Mouse (Mus musculus): ENCODE data around the gene Gm17304.

The Gm17304 gene

DNA sequence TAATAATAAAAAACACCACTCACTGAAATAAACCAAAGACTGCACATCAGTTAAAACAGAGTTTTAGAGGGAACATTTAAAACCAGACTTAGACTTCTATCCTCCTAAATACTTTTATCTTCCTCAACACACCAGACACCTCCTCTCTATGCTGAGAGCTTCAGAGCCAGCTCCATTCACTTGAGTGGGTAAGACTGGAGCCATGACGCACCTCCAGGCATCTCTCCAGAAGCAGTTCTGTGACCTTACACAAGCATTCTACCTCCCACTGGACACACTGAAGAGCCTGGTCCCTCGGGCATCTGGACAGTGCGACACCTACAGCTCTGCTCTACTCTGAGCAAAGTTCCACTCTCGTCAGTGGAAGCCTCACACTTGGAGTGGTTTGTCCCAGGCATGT, 14.4 kb downstream of the Gm17304 start:
- no peak for DNase-seq

DNA sequence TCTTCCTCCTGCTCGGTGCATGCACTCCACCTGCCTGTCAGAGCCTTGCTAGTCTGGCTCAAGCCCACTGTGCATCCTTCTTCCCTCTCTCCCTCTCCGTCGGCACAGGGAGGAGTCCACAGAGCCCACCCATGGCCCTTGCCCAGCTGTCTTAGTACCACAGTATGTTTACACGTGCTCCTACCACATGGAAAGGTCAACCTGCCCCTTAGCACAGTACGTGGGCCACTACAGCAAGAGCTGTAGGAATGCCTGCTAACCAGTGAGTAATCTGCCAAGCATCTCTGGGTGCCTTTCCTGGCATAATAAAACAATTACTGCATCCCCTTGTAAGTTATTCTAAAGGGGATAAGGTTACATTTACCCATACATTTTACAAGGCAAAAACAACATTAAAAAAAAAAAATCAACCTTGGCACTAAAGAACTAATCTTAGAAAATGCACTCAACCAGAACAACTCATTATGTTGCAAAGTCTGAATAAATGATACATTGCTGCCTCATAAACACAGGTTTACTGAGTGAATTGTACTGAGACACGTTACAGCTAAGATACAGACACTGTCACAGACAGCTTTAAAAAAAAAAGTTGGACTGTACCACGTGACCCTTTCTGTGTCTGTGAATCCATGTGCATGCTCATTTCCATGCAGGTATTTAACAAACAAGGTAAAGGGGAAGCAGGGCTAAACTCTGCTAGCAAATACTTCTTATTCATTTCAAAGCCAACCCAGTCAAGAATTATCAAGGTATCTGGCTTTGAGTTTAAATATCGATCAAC, 19.7 kb downstream of the Gm17304 start:
- DNase-seq = no peak

DNA sequence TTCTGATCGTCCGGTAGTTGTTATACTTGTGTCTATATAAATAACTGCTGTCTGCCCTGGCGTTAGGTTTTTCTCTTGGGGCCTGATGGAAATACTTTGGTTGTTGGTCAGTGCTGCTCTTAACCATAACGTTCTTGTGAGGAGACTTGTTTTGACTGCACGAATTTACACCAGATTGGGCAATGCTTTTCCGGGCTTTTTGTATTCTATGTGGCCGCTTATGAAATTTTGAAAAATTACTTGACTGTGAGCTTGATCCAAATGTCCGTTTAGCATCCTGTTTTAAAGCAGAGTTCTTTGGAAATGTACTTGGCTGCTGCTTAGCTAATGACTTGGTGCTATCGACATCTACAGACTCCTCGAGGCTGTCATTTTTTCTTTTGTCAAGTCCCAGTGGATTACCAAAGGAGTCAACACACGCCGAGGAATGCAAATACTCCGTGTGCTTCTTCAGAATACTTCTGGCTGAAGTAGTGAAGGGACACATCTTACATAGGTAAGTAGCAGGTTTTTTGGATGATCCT, 27.6 kb downstream of the Gm17304 start:
- DNase-seq = no peak

DNA sequence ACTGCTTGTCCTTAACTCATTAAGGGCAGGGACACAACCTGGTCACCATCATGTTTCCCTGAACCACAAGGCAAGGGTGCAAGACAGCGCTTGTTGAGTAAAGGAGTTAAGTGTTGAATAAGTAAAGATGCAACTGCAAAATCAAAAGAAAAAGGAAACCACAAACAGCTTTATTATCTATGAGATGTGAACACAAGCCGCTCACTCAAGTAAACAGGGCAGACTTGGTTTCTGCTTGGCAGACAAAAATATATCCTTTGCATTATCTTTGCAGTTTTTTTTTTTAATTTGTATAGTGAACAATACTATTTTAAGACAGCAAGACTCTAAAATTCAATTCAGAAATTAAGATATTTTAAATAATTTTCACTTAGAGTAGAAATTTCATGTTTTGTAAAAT, 30.7 kb downstream of the Gm17304 start:
- no peak for DNase-seq

DNA sequence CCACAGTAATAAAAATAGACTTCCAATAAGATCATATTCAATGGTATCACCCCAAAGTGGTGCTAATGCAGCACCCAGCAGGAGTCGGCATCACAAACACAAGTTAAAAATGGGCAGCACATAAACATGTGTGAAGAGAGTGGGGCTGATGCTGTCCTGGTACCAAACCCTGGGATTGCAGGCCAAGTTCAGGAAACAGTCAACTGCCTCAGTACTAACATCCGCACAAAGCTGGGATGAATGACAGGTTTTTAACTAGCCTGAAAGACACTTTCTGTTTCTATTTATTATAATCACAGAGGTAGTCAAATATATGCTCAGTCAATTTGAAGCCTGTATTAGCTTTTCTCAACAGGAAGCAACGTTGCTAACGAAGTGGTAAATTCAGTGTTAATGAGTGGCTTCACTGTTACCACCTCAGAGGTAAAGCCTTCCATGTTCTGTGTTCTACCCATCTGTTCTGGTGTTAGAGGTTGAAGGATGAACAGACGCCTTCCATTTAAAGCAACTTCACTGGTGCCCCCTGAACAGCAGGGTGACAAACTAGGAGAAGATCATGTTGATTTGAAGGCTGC, 31.4 kb downstream of the Gm17304 start:
- no peak for DNase-seq

DNA sequence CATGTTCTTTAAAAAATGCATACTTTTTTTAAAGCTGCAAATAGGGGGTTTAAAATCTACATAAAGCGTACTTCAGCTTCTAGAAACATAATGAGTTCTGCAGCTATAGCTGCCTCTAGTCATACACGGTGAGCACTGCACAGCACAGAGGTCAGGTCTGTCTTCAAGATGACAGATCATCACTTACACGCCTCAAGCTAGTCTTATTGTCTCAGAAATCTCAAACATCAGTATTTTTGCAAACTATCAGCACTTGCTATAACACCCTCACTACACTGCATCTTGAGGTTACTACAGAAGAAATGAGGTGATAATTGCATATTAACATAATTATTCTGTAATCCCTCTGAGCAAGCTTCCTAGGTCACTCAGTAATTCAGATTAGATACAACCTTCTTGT, 33.0 kb downstream of the Gm17304 start:
- no peak for DNase-seq

DNA sequence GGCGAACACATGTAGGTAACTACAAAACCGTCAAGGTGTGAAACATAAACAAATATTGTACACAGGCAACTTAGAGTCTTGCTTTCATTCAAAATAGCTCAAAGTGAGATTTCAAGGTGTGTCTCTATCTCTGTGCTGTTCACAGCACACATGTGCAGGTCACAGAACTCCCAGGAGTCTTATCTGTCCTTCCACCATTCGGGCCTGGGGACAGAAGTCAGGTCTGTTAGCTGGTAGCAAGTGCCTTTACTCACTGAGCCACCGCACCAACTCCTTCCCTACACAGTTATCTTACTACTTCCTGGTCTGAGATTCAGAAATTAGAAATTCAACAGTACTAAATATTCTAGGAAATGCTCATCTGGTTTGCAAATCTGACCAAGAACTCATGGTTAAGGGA, 34.5 kb downstream of the Gm17304 start:
- no peak for DNase-seq

DNA sequence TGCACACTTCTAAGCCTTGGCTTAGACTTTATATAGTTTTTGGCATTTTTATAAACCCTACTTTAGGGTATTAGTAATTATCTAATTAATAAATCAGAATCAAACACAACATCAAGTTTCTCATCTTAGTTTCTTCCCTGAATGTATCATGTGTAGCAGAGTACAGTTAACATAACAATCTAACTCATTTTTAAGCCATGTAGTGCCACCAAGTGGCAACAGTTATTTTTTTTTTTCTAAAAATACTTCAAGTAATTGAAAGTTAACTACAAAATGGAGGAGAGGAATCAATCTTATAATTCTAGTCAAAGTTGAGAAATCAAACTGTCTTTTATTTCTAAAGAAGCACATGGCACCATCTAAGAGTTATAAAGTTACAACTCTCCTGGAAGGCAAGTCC, 40.5 kb downstream of the Gm17304 start:
- no peak for DNase-seq

DNA sequence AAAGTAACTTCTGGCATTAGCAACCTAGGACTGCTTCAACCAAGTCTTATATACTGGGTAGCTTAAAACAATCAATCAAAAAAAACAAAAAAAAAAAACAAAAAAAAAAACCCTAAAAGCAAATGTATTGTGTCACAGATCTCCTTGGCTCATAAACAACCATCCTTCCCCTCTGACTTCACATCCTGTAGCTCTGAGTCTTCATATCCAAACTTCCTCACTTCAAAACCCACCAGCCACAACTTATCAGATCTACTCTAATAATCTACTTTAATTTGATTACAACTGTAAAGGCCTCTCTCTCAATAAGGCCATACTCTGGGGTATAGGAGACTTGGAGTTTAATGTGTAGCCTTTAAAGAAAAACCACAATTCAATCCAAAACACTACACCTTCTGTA, 41.1 kb downstream of the Gm17304 start:
- DNase-seq = no peak

DNA sequence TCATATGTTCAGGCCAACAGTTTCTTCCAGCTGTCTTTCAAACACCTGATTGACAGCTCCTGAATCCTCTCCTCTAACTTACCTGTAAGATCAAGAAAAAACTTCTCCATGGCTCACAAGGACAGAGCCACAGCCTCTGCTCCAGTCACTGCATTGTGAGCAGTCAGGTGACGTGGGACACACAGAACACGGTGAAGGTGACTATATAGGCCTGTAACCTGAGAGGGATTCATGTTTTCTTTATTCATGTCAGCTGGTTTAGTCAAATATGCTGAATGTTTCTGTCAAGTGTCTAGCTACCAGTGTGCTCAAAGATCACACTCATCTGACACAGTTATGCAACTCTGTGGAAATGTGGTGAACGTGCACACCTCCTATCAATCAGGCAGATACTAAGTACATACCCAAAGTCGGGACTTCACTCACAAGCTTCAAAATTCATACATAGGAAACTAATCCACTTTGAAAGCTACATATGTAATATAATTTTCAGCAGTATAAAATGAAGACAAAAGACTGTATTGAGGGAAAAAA, 43.4 kb downstream of the Gm17304 start:
- no peak for DNase-seq

DNA sequence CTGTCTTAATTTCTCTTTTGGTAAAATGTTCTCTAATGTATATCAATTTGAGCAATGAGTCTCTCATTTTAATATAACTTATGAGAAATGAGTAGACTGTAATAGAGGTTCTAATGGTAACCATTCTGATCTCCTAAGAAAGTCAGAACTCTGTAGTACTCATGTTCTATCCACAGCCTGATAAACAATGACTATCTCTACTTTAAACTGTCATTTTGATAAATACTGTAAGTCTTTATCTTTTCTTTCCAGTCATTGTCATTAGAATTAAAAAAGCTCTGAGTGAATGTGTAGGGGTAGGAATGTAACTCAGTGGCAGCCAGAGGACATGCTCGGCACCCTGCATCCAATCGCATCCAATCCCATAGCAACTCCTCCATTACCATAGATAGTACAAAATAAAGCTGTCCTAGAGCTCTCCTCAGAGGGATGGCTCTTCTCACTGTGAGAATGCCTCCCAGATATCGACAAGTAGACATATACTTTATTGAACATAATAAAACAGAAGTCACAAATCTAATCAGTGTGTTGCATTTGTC, 44.0 kb downstream of the Gm17304 start:
- DNase-seq = no peak
